Mouse (Mus musculus): Measurements from ENCODE around the gene Rims1. TPM values are rescaled to one million over a fixed set of nuclear protein-coding genes. Genes with fewer than 3 reads are reported as not detected.
A peak's percentile ranks its signal among the peaks of the same experiment; 100 is the strongest.

The Rims1 gene
- total RNA-seq, 2 experiments from 2014 or later, result 249 to 273 TPM

GRCm38 (mm10) chr1:22356209-22356608 lies 449.6 kb downstream of the Rims1 start:
- H3K27ac ChIP-seq, result no peak overlapping the region
- no peak for DNase-seq (ENCODE audit: low spot score in 2 of 2)
- TF ChIP-seq CTCF (conservative IDR thresholded peaks at IDR 0.05), result no peak
- H3K4me3 ChIP-seq, result no peak overlapping the region

DNA sequence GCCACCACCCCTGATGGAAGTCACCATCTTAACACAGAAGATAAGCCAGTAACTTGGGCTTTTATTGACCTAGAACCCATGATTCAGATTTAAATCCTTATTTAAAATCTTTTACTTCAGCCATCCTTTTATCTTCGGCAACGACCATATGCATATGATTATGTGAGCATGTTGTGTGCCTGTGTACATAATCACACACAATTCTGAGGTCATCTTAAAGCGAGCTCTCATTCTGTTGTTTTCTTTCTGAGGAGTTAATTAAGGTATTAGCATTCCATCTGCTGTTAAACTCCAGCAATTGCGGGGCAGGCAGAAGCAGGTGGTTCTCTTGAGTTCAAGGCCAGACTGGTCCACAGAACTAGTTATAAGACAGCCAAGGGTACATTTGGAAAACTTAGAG lies 452.1 kb downstream of the Rims1 start:
- DNase-seq (ENCODE audit: low spot score in 2 of 2), result no peak
- TF ChIP-seq CTCF (conservative IDR thresholded peaks at IDR 0.05), result no peak
- no peak overlapping the region for H3K27ac ChIP-seq
- no peak overlapping the region for H3K4me3 ChIP-seq

- no peak overlapping the region for H3K4me3 ChIP-seq
- H3K27ac ChIP-seq, result no peak overlapping the region
- TF ChIP-seq CTCF (conservative IDR thresholded peaks at IDR 0.05), result no peak
Observed at GRCm38 (mm10) chr1:22338914-22339313, 466.9 kb downstream of the Rims1 start.

GRCm38 (mm10) chr1:22320941-22321676 lies 484.7 kb downstream of the Rims1 start:
- TF ChIP-seq CTCF (conservative IDR thresholded peaks at IDR 0.05), result no peak
- H3K4me3 ChIP-seq, result no peak overlapping the region
- H3K27ac ChIP-seq, result no peak overlapping the region
- DNase-seq (ENCODE audit: low spot score in 2 of 2), result no peak

More at GRCm38 (mm10) chr1:22338914-22339313, 466.9 kb downstream of the Rims1 start:
- DNase-seq (ENCODE audit: low spot score in 2 of 2), result no peak

DNA sequence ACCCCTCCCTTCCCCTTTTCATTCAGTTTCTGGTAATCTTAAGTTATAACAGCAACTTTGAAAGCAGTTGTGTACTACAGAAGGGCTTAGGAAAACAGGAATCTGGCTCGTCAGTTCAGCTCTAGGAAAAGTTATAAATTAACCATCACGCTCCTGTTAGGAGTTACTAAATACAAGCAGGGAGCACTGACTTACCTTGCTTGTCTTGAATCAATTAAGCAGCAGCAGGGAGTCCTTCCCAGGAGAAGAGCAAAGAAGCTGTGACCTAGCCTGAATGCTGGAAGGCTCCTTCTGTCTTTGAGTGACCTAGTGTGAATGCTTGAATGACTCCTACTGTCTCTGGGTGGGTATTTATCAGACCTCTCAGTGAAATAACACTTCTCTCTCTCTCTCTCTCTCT lies 490.3 kb downstream of the Rims1 start:
- Histone ChIP-seq H3K4me3 (no peak overlapping the region), H3K27ac (no peak overlapping the region)
- no peak for TF ChIP-seq CTCF (conservative IDR thresholded peaks at IDR 0.05)
- DNase-seq (ENCODE audit: low spot score in 2 of 2), result no peak

DNA sequence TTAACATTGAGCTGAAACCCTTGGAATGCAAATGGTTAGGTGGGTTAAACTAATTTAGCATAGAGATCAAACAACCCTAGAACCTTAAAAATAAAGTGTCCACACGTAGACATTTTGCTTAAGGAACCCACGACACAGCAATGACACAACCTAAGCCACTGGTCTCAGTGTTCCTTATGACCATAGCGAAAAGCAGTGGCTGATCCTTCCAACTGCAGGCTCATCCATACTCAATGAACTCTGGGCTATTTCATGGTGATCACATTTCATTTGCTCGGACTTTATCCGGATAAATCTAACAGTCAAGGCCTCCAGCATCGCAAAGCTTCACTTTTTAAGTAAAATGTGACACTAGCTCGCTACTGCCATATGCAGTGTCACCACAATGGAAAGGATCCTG lies 494.3 kb downstream of the Rims1 start:
- no peak for TF ChIP-seq CTCF (conservative IDR thresholded peaks at IDR 0.05)
- no peak for DNase-seq (ENCODE audit: low spot score in 2 of 2)
- no peak overlapping the region for H3K27ac ChIP-seq
- H3K4me3 ChIP-seq, result no peak overlapping the region

DNA sequence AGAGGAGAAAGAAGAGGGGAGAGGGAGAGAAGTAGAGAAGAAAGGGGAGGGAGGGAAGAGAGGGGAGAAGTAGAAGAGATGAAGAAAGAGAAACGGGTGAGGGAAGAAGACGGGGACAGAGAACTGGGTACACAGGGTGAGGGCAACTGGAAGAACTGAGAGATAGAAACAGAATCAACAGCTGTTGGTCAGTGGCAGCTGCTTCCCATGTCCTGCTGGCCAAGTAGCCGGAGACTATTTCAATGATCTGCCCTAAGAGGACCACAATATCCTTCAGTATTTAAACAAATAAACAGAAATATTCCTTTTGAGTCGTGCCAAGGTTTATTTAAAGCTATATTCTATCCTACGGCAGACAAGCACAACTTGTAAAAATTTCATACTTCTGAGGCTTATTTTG lies 499.3 kb downstream of the Rims1 start:
- Histone ChIP-seq H3K4me3 (no peak overlapping the region), H3K27ac (no peak overlapping the region)
- no peak for DNase-seq (ENCODE audit: low spot score in 2 of 2)
- TF ChIP-seq CTCF (conservative IDR thresholded peaks at IDR 0.05), result no peak

DNA sequence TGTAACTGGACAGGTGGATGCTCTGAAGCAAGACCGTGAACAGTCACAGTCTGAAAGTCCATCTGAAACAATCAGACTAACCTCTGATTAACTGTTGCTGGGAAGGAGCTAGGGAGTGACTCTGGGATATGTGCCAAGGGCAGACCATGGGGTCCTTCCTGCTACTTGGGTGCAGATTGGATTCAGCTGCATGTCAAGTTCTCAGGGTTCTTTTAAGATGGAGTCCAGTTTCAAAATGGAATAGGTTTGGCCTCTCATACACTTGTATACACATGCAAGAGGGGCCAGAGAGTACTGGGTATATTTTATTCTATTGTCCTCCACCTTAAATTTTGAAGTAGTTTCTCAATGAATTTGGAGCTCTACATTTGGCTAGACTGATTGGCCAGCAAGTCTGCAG lies 499.9 kb downstream of the Rims1 start:
- Histone ChIP-seq H3K4me3 (no peak overlapping the region), H3K27ac (no peak overlapping the region)
- no peak for DNase-seq (ENCODE audit: low spot score in 2 of 2)
- no peak for TF ChIP-seq CTCF (conservative IDR thresholded peaks at IDR 0.05)

GRCm38 (mm10) chr1:22293953-22294352 lies 511.8 kb downstream of the Rims1 start:
- no peak for DNase-seq (ENCODE audit: low spot score in 2 of 2)
- H3K4me3 ChIP-seq, result no peak overlapping the region
- H3K27ac ChIP-seq, result no peak overlapping the region
- TF ChIP-seq CTCF (conservative IDR thresholded peaks at IDR 0.05), result 0 out of 2 replicates have a peak, but pooled peaks have one; percentile 6

DNA sequence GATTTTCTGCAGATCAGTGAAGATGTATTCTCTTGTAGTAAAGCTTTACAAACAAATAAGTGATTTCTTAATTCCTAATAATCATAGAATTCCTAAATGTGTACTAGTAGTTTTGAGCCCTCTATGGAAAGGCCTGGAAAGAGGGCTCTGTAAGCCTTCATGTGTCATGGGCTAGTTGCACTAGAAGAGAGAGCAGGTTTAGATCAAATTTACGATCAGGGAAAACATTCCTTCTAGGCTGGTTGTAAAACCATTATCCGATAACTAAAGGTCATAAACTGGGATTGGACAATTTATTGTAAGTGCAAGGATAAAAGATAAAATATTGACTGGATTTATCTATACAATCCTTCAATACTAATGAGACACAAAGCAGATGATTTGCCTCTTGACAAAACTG lies 512.5 kb downstream of the Rims1 start:
- no peak for TF ChIP-seq CTCF (conservative IDR thresholded peaks at IDR 0.05)

GRCm38 (mm10) chr1:22286807-22287206 lies 519.0 kb downstream of the Rims1 start:
- DNase-seq (ENCODE audit: low spot score in 2 of 2), result no peak
- TF ChIP-seq CTCF (conservative IDR thresholded peaks at IDR 0.05), result no peak
- Histone ChIP-seq H3K27ac (no peak overlapping the region), H3K4me3 (no peak overlapping the region)

More for the DNA sequence above, 512.5 kb downstream of the Rims1 start:
- no peak overlapping the region for H3K27ac ChIP-seq
- no peak overlapping the region for H3K4me3 ChIP-seq
- no peak for DNase-seq (ENCODE audit: low spot score in 2 of 2)

GRCm38 (mm10) chr1:22279954-22280353 lies 525.8 kb downstream of the Rims1 start:
- H3K4me3 ChIP-seq, result no peak overlapping the region
- no peak for DNase-seq (ENCODE audit: low spot score in 2 of 2)
- TF ChIP-seq CTCF (conservative IDR thresholded peaks at IDR 0.05), result no peak
- no peak overlapping the region for H3K27ac ChIP-seq

DNA sequence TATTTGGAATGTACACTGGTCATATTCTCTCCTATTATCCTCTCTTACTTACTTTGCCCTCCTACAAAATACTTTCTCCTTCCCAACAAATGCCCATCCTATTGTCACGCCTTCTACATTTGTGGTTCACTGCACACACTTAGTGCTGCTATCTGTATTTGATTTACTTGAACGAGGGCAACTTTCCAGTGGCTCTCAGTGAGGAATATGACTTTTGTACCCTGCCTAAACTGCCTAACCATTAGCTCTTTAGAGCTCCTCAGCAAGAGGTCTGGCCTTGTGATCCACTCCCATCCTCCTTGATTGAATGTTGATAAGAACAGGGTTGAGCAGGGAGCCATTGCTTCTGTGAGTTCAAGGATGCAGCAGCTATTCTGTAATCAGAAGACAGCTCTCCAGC lies 531.7 kb downstream of the Rims1 start:
- no peak overlapping the region for H3K27ac ChIP-seq
- no peak for DNase-seq (ENCODE audit: low spot score in 2 of 2)
- TF ChIP-seq CTCF (conservative IDR thresholded peaks at IDR 0.05), result no peak
- no peak overlapping the region for H3K4me3 ChIP-seq

DNA sequence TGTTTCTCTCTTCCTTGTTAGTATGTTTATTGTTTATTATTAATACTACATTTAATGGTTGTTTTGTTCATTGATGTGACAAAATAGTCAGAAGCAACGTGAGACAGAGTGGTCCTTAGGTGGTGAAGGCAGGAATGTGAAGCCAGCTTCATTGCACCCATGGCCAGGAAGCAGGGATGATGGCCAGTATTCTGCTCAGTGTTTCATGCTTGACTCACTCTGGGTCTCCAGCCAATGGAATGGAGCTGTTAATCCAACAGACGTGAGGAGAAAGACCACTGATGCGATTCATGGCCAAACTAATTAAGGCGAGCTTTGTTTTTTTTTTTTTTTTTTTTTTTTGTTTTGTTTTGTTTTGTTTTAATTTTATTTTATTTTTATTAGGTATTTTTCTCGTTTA lies 535.7 kb downstream of the Rims1 start:
- Histone ChIP-seq H3K4me3 (no peak overlapping the region), H3K27ac (no peak overlapping the region)
- TF ChIP-seq CTCF (conservative IDR thresholded peaks at IDR 0.05), result no peak
- DNase-seq (ENCODE audit: low spot score in 2 of 2), result no peak
